Mouse (Mus musculus) kidney, adult 2 months (tissue): ENCODE results near the gene Pa2g4.

ENCODE experiments used
- CTCF ChIP-seq: fragments of 200-500 bp; conservative IDR thresholded peaks from 2 replicates; pipeline ENCODE4 v1.5.1; 2011; ENCODE audit warnings: low read depth, mild to moderate bottlenecking, control low read depth, low read length, moderate library complexity, mixed read lengths; ENCODE audit not compliant: insufficient read depth, insufficient read length
- POLR2A ChIP-seq: fragments of 200-500 bp; IDR thresholded peaks from one replicate; pipeline ENCODE4 v1.6.1; 2011; ENCODE audit warnings: low read depth, low read length, control low read depth

GRCm38 (mm10) chr10:128535624-128536265, 30.0 kb downstream of the Pa2g4 start:
- TF ChIP-seq CTCF (no peak), POLR2A (no peak)
